Mouse (Mus musculus) ovary, adult 18-20 months (tissue): ENCODE measurements around the gene Cav1.

Experiments used
- DNase-seq: peaks from one replicate; pipeline ENCODE4 v3.0.0; 2022; ENCODE audit warnings: low spot score, mixed read lengths

The Cav1 gene

DNA sequence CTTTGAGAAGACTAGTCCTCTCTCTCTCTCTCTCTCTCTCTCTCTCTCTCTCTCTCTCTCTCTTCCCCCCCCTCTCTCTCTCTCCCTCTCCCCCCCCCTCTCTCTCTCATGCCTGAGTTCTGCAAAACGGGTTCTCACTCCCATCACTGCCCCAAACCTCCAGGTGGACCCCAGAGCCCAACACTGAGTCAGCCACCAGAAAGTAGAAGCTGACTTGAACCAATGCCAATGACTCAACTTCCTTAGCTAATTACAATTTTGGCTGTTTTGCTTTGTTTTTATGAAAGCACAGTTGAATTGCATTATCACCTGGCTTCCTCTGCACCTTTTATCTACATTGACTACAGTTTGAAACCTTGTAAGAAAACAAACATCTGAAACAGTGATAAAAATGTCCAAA is 11.8 kb downstream of the Cav1 start:
- no peak for DNase-seq

DNA sequence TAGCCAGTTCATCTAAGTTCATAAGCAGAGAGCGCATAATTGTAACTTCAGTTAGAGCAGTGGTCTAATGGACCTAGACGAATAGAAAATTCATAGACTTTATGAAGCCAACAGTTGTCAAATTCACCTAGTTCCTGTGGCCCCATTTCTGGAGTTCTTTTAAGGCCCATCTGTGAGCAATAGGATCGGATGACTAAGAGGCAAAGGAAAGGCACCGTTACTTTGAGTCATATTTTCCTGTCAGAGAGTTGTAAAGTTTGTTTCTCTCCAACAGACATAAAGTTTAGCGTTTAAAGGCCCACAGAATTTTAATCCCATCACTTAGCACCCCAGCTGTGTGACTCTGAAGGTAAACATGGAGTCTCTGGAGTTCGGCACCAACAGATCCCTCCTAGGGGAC is 15.8 kb downstream of the Cav1 start:
- no peak for DNase-seq

GRCm38 (mm10) chr6:17327216-17327615 is 21.1 kb downstream of the Cav1 start:
- no peak for DNase-seq

DNA sequence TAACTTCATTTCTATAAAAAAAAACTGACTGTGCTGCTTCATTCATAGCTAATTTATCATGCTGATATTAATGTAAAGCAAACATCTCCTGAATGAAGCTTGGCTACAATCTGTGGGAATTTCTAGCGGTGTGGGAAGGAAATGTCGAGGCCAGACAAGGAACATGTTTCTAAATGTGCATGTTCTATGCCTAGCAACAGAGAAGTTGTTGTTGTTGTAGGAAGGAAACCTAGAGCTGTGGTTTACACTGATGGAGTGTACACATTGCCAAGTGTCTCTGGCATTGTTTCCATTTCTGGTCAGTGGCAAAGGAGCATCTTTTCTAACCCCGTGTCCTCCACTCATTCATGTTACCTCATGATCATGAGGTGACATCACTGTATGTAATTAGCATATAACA is 23.7 kb downstream of the Cav1 start:
- DNase-seq: no peak

- no peak for DNase-seq
Observed at GRCm38 (mm10) chr6:17337724-17338123, 31.6 kb downstream of the Cav1 start.

DNA sequence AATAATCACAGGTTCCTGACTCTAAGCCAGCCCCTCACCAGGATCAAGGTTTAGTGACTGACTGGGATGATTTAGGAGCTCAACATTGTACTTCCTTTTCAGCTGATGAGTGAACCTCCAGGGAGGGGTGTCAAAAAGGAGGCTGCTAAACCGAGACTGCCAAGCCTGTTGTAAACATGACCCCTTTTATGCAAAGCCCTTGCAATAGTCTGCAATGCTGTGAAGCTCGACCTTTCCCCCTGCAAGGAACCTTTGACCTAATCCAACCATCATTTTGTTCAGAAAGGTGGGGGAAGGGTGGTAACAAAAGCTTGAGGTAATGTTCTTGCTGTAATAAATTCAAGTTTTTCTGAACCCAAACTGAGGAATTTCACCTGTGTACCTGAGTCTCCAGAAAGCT is 34.3 kb downstream of the Cav1 start:
- DNase-seq: no peak

DNA sequence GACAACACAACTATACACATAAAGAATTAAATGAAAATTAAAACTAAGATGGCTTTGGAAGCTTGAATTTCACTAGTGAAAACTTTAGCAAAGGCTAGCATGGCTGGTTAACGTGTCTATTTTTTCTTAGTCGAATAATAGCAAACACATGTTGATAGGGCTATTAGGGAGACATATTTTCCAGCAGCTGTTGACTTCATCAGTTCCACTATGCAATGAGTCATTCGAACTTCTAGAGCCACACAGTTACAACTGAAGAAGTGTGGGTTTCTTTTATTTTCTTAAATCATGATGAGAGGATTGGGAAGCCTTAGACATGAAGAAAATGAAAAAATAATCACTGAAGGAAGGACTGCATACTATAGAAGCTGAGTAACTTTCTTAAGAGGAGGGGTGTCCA is 41.9 kb downstream of the Cav1 start:
- no peak for DNase-seq

- no peak for DNase-seq
Observed at GRCm38 (mm10) chr6:17350803-17351202, 44.7 kb downstream of the Cav1 start.

GRCm38 (mm10) chr6:17358896-17359690 is 53.0 kb downstream of the Cav1 start:
- no peak for DNase-seq

GRCm38 (mm10) chr6:17362771-17363170 is 56.6 kb downstream of the Cav1 start:
- DNase-seq: no peak

- no peak for DNase-seq
Observed at GRCm38 (mm10) chr6:17363446-17364179, 57.5 kb downstream of the Cav1 start.

DNA sequence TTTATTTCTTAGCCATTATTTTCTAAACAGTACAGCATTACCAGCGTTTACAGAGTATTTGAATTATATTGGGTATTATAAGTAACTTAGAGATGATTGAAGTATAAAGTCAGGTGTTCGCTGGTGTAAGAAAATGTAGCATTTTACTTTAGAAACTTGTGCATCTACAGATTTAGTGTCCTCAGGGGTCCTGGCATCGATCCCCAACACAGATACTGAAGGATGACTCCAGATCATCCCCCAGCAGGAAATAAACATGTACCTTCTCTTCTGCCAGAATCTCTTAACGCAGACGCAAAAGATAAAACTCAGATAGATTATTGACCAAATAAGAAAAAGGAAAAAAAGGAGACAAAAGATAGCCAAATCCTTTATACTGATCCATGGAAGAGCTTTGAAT is 68.2 kb downstream of the Cav1 start:
- DNase-seq: no peak

- no peak for DNase-seq
Observed at GRCm38 (mm10) chr6:17377371-17377770, 71.2 kb downstream of the Cav1 start.

DNA sequence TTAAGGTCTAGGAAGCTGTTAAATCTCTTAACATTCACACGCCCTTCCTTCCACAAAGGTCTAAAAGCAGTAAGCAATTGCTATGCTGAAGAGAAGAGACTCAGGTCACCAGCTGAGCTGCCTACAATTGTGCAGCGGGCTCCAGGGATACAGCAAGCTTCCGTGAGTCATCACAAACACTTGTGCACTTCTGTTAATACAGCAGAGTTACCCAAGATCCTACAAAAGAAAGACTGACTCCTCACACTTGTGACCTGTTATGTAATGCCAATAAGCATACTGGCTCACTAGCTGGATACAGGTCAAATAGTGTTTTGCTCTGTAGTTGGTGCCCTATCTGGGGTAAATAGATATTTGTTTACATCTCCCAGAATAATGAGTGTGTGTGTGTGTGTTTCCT is 74.0 kb downstream of the Cav1 start:
- no peak for DNase-seq

- no peak for DNase-seq
Observed at GRCm38 (mm10) chr6:17381690-17382089, 75.6 kb downstream of the Cav1 start.

DNA sequence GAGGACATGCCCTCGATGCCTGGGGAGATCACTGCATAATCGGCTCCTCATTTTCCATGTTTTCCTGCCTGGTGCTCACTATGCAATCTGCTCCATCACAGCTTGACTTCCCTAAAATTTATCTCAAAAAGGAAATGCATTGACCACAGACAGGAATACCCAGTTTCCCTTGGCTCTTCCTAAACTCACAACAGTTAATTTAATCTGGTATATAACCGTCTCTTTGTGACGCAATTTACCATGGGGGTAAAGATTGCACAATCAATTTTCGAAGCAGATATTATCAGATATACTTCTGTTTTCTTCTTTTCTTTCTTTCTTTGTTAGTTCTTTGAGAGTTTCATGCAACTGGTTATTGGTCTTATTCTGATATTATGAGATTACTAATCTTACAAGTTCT is 79.4 kb downstream of the Cav1 start:
- no peak for DNase-seq

DNA sequence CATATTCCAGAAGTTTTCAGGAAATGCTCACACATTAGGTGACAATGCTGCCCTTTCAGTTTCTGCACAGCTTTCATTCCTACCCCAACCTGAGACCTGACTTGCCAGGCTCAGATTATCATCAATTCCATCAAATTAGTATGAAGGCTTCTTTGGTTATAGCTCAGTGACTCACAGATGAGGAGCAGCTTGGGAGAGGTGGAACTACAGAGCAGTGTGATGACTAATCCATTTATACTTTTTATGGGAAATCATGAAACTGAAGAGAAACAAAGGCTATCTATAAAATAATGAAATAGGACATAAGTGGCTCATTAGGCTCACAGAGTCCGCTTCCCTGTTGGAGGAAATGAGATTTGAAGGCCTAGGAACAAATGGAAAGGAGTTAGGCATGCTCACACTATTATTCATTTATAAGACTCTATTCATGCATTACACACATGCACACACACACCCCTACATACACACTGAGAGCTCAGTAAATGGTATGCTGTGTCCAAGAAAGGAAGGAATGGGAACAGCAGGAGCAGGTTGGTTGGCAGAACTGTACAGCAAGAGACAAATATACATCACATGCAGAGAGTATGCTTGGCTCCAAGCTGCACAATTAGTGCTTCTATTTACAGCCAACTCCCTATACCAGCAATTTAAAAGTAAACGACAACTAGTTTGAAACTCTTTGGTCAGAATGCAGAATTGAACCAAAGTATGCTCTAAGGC is 82.0 kb downstream of the Cav1 start:
- DNase-seq: no peak
